Mouse (Mus musculus) cerebellum, adult (tissue): ENCODE results near the gene Fgfr2.

Experiments
- ATAC-seq: cut with Nextera tagmentation; 2 replicates; pipeline ENCODE4 v1.9.2; 2017; ENCODE audit warnings: mild to moderate bottlenecking, moderate library complexity, mixed read lengths; ENCODE audit not compliant: insufficient number of reproducible peaks, low FRiP score, low TSS enrichment

The Fgfr2 gene

DNA sequence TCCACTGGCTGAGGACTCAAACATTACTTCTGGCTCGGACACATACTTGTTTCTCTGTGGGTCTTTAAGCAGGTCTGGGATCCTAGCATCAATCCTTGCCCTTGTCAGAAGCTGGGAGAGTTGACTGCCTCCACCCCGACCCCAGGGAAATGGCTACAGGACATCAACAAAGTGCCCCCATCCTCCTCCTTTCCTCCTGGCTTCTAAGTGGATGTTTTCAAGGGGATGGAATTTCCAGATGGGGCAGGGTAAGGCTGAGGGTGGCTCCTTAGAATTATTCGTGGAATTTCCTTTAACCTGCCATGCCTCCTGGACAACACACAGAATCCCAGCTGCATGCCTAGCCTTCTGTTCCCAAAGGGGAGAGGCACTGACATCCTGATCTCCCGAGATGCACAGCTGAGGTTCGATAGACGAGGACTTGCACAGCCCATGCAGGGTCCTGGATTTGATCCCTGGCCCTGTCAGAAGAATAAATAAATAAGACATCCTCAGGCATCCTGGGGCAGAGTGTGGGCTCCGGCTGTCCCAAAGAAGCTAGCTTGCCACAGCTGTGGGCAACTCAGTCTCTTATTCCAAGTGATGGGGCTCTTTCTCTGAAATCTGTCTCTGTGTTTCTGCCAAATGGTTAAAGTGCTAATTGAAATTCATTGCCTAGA is 925.2 kb downstream of the Fgfr2 start:
- no peak for ATAC-seq

DNA sequence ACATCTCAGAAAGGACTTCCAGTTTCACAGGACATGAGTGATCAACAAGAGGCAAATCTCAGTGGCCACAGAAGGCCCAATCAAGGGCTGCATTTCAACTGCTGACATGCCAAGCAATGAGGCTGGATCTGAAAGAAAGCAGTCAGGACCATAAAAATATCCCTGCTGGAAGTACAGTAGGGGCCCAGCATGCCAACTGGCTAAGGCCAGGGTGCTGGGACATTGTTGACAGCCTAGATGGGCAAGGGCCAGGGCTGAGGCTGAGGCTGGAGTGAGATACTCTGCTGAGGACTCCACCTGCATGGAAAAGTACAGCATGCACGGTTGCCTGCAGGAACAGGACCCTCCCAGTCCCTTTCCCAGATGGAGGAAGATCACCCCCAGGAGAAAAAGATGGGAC is 926.6 kb downstream of the Fgfr2 start:
- ATAC-seq: no peak

DNA sequence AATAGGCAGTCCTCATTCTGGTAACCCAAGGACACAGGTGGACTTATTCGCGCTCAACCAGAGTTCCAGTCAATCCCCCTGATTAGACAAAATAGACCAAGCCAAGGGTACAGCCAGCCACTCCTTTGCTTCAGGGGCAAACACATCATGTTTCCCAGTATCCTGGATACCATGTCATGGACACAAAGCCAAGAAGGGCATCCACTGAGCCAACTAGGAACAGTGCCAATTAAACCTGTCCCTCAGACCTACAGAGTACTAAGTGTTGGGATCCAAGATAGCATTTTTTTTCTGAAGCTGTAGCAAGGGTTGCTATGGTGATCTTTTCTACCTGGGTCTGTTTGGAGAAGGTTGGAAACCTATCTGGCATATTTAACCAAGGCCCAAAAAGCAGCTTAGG is 929.5 kb downstream of the Fgfr2 start:
- no peak for ATAC-seq

DNA sequence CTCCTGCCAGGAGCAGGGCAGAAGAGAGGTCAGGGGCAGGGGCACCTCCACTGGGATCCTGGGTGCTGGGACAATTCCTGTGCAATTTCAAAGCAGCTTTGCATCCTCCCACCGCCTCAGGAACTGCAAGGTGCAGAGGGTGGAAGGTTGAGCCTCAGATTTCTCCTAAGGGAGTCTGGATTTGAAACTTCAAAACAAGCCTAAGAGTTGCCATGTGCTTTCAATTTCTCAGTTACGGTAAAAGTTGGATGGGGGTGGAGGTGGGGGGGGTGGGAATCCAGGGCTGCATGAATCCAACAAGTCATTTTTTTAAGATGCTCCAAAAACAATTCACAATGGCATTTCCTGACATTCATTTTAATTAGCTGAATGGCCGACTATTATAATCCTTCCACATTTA is 935.7 kb downstream of the Fgfr2 start:
- no peak for ATAC-seq

DNA sequence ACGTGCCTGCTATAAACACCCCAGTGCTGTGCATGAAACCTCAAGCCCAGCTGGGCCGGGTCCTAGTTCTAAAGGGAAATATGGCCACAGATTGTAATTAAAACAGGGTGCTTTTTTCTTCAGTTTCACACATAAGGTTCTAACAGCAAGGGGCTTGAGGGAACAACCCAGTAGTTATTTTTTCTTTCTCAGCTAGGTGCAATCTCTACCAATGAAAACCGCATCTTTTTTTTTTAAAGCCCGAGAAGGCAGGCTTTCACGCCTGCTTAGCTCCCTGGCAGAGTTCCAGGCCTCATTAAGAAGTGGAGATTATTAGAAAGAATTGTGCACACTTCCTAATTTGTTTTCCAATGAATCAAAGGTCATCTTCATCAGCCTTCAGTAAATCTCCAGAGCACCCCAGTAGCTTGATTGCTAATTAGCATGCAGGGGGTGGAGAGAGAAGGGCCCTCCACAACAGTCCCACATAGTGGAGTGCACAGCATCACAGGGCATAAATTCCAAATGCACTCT is 939.2 kb downstream of the Fgfr2 start:
- no peak for ATAC-seq

DNA sequence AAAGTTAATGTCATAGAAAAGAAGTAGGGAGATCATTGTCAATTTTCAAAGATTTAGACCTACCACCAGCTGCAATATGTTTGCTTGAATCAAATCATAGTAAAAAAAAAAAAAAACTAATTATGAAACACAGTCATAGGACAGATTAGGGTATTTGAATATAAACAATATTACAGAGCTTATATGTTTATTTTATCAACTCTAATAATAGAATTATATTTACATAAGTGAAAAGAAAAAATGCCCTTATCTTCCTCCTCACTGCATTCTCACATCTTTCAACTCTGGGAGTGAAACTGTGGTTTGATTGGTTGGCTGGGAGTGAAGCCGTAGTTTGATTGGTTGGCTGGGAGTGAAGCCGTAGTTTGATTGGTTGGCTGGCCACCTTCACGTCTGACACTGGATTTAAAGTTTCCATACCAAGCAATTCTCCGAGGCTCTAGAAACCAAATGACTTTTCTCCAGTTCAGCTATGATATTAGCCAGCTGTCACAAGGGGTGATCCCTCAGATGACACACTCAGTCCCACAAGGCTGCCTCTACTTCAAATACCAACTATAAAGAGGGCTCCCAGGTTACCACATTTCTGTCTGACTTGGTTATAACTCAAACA is 941.5 kb downstream of the Fgfr2 start:
- ATAC-seq: no peak

DNA sequence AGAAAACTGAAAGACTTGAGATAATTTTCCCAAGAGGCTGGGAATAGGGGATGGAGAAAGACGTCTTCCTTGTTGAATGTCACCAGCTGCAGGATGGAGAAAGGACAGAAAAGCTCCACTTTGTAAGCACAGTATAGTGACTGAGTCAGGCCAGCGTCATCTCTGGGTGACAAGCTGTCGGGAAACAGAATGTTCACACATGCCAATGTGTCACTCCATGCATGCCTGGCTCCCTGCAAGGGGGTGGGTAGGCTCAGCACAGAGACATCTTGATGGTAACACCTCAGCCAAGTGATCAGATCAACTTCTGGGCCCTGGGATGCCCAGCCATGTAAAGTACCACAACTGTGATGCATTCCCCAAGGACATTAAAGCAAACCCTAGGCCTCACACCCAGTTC is 942.1 kb downstream of the Fgfr2 start:
- no peak for ATAC-seq

DNA sequence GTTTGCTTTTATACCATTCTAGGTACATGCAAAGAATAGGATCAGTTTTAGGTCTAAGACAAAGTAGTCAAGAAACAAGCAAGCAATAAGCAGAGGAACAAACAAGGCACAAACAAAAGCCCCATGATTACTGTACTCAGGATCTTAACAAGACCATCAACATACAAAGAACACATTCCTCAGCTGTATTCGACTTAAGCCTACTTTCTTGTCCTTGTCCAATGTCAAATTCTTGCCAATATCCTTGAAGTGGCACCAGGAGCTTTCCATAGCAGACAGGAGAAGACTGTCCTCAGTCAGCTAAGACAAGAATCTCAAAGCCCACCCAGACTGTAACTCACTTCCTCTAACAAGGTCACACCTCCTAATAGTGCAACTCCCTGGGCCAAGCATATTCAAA is 944.1 kb downstream of the Fgfr2 start:
- no peak for ATAC-seq

DNA sequence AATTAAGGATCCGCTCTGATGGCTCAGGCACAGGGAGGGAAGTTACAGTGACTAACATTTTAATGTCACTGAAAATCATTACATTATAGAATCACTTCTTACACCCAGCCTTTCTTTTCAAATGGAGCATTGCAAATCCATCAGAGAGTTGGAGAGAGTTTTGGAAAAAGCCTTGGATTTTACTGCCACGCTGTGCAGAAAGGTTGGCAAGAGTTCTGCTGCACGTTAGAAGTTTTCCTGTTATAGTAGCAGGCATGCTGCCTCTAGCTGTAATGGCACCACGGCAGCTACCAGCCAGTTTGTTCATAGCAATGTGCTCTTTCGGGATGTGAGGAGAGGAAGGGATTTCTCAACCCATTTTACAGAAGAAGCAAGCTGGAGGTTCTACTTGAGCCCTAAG is 948.4 kb downstream of the Fgfr2 start:
- ATAC-seq: no peak

DNA sequence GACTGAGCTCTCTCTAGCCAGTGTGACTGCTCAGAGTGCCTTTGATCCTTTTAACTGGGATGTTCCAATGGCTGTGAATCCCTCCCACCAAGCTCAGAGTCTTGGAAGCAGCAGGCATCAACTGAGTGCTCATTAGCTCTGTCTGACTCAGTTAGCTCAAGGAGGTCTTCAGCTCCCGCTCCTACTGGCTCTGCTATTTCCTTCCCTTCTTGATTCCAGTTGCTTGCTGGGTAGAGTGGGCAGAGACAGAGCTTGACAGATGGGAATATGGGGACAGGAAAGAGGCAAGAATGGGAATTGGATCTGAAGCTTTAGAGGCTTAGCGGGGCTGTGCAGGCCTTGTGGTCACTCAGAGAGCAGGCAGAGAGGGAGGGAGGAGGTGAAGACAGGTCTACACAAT is 948.9 kb downstream of the Fgfr2 start:
- no peak for ATAC-seq

DNA sequence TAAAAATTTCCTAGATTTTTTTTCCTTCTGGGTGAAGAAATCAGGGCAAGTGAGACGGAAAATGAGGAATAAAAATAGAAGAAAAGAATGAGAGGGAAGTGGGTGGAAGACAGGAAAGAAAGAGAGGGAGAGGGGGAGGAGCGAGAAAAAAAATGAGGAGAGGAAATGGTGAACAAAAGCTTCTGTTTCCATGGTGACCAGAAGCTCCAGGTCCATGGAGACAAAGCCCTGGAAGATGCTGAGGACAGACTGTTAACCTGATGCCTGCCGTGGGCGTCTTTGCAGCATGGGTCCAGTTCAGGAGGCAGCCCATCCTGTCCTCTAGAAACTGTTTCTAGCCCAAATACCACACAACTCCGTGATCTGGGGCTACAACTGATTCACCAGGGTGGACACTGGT is 950.9 kb downstream of the Fgfr2 start:
- ATAC-seq: no peak

DNA sequence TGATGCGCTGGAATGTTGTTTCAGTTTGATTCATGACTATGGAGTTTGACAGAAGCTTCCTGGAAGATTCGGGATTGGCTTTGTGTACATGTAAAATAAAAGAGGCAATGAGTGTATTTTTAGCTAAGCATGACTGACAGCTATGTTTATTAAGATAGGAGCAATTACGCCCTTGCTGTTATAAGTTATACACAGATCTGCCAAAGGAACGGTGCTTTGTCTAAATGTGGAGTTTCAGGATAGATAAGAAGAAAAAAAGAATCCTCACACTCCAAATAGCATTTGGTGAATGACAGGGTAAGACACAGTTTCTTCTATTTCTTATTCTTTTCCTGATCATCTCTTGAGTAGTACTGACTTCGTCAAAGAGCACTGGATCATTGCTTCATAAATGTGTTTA is 951.4 kb downstream of the Fgfr2 start:
- ATAC-seq: no peak

DNA sequence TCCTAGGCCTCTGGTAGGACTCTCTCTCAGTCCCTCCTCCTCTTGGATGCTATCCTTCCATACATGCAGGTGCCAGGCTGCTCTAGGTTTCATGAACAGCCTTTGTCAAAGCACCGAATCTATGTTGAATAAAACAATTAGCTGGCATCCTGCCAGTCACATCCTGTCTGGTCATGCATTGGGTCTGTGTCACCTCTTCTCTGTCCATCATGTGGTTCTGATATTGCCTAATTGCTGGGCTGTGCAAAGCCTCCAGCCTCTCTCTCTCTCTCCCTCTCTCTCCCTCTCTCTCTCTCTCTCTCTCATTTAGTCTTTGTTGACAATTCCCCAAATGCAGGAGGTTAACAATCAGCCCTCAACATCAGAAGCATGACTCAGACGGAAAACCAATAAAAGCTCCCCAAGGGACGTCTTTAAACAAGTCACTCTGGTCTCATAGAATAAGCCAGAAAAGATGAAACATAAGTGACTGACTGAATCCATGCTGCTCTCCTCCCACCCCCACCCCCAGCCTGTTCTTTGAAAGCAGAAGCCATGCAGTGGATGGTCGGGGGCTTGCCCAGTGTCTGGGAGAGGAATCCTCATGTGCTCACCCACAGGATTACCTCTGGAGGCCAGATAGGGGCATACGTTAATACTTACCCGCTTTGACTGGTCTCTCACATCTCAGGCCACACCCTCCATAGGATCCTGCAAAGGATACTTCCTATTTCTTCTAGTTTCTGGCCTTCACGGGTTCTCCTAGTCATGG is 953.6 kb downstream of the Fgfr2 start:
- no peak for ATAC-seq

DNA sequence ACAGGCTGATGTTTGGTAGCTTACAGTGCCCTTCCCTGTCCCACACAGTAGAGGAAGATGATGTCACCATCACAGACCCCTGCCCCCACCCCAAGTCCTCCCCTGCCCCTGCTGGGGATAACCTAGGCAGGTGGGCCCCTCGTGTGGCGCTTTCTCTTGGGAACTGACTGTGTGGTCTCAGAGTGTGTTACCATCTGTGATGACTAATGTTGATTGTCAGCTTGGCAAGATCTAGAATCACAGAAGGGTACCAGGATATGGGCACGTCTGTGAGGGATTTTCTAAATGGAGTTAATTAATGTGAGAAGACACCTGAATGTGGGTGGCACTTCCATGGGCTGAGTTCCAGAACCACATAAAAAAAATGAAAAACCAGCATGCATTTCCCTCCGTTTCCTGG is 955.9 kb downstream of the Fgfr2 start:
- ATAC-seq: no peak

DNA sequence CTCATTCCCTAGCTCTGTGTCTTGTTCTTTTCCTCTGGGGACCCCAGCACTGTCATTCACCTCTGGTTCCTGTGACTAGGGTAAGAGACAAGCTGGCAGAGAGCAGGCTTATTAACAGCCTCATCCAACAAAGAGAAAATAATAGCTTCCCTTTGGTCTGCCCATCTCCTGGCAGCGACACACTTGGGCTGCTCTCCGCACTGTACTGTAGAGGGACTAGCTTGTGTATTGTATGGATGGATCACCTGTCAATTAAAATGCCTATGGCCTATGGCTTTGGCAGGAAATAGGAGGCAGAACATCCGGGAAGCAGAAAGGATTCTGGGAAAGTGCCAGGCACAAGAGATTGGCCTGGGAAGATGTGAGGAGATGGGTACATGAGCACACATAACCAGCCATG is 960.9 kb downstream of the Fgfr2 start:
- no peak for ATAC-seq

DNA sequence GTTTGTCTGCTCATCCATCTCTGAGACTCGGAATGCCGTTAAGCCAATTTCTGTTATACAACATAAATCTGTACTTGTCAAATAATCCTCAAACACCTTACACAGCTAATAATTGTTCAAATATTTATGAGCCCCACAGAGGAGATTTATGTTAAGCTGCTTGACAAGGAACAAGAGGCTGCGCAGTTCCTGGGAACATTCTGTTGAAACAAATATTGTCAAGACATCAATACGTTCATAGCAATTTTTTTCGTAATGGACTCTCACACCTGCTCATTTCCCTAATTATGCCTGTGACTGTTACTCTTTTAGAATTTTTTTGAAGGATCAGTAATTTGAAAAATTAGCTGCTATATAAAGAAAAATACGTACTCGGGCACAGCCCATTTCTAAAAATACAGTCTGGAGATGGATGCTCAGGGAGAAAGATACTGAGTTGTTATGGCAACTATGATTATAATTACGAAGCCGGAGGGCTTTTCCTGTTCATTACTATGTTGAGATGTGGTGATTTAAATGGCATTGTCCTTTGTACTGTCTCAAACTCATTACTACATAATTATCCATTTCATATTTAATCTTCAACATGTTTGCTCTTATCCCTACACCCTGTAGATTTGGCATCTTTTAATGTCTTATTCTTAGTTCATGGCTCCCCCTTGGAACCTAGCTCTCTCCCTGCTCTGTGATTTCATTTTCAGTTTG is 964.7 kb downstream of the Fgfr2 start:
- no peak for ATAC-seq

DNA sequence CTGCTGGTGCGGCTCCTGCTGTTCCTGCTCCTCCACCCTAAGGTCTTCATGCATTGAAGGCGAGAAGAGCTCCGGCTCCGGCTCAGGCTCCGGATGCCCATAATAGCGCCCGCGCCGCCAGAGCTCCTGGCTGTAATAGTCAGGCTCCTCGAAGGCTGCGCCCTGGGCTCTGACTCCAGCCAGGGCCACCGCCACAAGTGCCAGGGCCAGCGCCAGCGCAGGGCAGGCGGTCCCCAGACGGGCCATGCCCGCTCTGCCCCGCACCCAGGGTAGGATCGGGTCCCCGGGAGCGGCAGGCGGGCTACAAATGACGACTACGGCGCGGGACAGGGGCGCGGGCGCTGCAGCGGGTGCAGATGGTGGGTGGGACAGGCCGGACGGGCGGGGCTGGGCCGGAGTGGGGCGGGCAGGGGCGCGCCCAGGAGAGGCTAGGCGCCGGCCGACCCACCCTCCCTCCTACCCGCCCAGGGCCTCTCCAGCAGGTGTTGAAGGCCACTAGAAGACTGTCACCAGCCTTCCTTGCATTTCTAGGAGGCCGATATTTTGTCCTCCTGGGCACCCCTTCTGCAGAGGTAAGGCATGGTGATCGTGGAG is 968.7 kb downstream of the Fgfr2 start, which contains the start of gene Cpxm2:
Cpxm2 (minus strand) TSS at position 372 of the 594 bp plus-strand sequence.
- ATAC-seq: no peak

DNA sequence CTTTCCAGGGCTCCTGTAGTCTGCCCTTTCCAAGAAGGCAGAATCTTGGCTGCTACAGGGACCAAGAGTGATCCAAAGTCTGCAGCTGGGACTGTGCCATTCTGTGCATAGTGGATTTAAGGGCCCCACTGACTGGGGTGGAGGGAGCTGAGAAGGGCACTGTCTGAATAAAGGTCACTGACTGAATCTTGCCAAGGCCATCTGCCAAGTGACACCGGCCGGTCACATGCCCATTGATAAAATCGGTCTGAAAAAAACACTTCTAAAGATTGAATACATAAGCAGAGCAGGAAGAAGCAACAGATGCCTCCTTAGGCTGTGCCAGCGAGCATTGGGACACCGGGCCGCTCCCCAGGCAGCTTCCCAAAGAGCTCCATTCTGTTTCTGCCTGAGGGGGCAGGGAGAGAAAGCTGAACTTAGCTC is 969.4 kb downstream of the Fgfr2 start:
- 0 out of 2 replicates have a peak, but pooled peaks have one; percentile 20 for ATAC-seq

DNA sequence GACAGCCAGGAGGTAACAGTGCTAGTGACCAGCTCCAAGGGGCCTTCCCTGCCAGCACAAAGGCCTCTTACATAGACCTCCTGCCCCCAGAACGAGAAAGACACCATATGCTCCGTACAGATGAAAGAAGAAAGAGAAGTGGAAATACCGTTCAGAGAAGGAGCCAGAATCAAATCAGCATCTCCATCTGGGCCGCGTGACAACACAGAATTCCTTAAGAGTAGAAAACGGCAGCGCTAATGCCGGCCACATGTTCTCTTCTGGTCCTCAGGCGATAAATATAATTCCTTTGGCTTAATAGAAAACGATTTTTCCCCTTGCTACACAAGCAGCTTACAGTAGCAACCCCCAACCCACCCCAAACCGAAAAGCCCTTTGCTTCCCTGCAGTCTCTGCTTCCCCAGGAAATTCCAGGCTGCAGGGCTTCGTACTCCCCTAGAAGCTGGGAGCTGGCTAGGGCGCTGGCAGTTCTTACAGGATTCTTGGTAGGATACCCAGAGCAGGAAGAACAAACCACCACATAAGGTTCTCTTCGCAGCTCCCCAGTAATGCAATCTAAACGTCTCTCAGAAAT is 977.8 kb downstream of the Fgfr2 start:
- ATAC-seq: no peak

DNA sequence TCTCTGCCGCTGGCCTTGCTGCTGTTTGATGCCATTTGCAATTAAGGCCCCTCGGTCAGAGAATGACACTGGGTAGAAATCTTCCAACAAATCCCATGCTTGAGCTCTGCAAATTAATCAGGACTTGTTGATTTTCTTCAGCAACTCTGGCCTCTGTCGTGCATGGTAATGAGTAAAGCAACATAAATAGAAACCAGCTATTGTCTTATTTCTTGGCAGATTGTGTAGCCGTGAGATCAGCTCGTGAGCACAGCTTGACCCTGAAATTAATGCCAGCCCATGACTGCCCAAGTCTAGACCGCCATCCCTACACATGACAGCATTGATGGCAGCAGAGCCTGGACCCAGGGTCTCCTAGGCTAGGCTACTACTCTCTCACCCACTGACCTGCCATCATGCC is 994.5 kb downstream of the Fgfr2 start:
- ATAC-seq: no peak
